Mouse (Mus musculus) limb, embryonic 10.5 days (tissue): ENCODE results near the gene Pabpc4. TPM values are rescaled to one million over a fixed set of nuclear protein-coding genes. Genes with fewer than 3 reads are reported as not detected.

Source experiments
- DNase-seq: peaks from one replicate; pipeline ENCODE4 v3.0.0-alpha.2; 2017; ENCODE audit warnings: low spot score
- H3K27ac ChIP-seq: fragments of 300-500 bp; sonication (generic); 2 replicates; pipeline ENCODE4 v1.5.1; 2016; ENCODE audit warnings: mild to moderate bottlenecking
- H3K27me3 ChIP-seq: fragments of 300-500 bp; sonication (generic); 2 replicates; pipeline ENCODE4 v1.6.1; 2016; ENCODE audit warnings: low read depth, mild to moderate bottlenecking; ENCODE audit not compliant: poor library complexity, severe bottlenecking
- H3K36me3 ChIP-seq: fragments of 300-500 bp; sonication (generic); 2 replicates; pipeline ENCODE4 v1.6.1; 2016; ENCODE audit warnings: mild to moderate bottlenecking, moderate library complexity
- H3K4me1 ChIP-seq: fragments of 300-500 bp; sonication (generic); 2 replicates; pipeline ENCODE4 v1.6.1; 2016
- H3K4me3 ChIP-seq: fragments of 300-500 bp; sonication (generic); 2 replicates; pipeline ENCODE4 v1.5.1; 2016; ENCODE audit warnings: mild to moderate bottlenecking, moderate library complexity
- H3K9me3 ChIP-seq: fragments of 300-500 bp; sonication (generic); replicated peaks from 2 replicates; pipeline ENCODE4 v1.6.1; 2016; ENCODE audit warnings: mild to moderate bottlenecking
- WGBS: fragments of 180-500 bp; shearing (Covaris S2); methylation state at CpG from one replicate; pipeline ENCODE4 v1.1.7; 2016; 5-methylcytosine and 5-hydroxymethylcytosine counted together
- polyA plus RNA-seq: library from polyadenylated mRNA; unstranded; fragments of >200 nt; fragmentation: Nextera tagmentation; extraction: Ambion mirVana; gene quantifications from 2 replicates; pipeline ENCODE4 v1.2.1, GENCODE M21; 2016

Gene Pabpc4
- polyA plus RNA-seq: 54.1 and 64.4 TPM in 2 replicates

- Histone ChIP-seq H3K9me3 (no peaks in the 10 kb centered on the region), H3K36me3 (no peaks in the 10 kb centered on the region), H3K27ac (no peak within 1 kb of the TSS; the same call in 1 of the 2 replicates), H3K27me3 (no peaks in the 10 kb centered on the region), H3K4me1 (peaks cover 15% of the 10 kb centered on the region), H3K4me3 (no peak within 1 kb of the TSS)
- no peak for DNase-seq
- 73% methylated on average over 5 of the region's 5 CpGs for WGBS
These were observed at the start of gene Pabpc4 for GRCm38 (mm10) chr4:123261721-123262401. TSS of gene Pabpc4 (plus strand) at chr4:123262351.

GRCm38 (mm10) chr4:123213975-123214374 is 48.2 kb upstream of the Pabpc4 start:
- Histone ChIP-seq H3K27me3 (0 out of 2 replicates have a peak, but pooled peaks cover 3% of the 10 kb centered on the region), H3K4me3 (no peak overlapping the region), H3K36me3 (no peaks in the 10 kb centered on the region), H3K27ac (no peak overlapping the region), H3K4me1 (no peaks in the 10 kb centered on the region; the same call in 1 of the 2 replicates), H3K9me3 (no peaks in the 10 kb centered on the region)
- 97% methylated on average over 9 of the region's 9 CpGs for WGBS
- DNase-seq: no peak

- H3K36me3 ChIP-seq: no peaks in the 10 kb centered on the region
- 84% methylated on average over 1 of the region's 1 CpGs for WGBS
- no peak overlapping the region for H3K27ac ChIP-seq
- no peak for DNase-seq
- H3K4me3 ChIP-seq: no peak overlapping the region
- H3K9me3 ChIP-seq: no peaks in the 10 kb centered on the region
- H3K27me3 ChIP-seq: no peaks in the 10 kb centered on the region
- H3K4me1 ChIP-seq: peaks cover 4% of the 10 kb centered on the region
These were observed 46.8 kb upstream of the Pabpc4 start for GRCm38 (mm10) chr4:123215367-123215766.

DNA sequence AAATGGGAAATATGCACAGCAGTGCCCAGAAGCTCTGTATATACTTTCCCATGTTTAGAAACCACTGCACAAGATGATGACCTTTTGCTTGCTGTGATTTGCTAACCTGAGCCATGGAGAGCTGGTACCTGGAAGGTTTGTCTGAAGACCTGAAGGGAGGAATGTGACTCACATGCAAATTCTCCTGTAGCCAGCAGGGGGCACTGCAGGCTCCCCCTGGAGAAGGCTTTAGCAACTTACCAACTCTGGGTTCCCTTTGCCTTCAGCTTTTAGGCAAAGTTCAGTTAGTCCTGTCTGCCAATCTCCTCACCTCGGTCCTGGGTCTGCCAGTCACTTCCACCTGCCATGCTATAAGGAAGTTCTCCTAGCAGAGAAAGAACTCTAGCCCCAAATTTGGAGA is 45.4 kb upstream of the Pabpc4 start:
- H3K27ac ChIP-seq: no peak overlapping the region
- no peaks in the 10 kb centered on the region for H3K36me3 ChIP-seq
- no peak overlapping the region for H3K4me3 ChIP-seq
- H3K4me1 ChIP-seq: peaks cover 5% of the 10 kb centered on the region
- no peaks in the 10 kb centered on the region for H3K27me3 ChIP-seq
- H3K9me3 ChIP-seq: no peaks in the 10 kb centered on the region
- peak; percentile 68 for DNase-seq
- WGBS: 19% methylated on average over 1 of the region's 1 CpGs

DNA sequence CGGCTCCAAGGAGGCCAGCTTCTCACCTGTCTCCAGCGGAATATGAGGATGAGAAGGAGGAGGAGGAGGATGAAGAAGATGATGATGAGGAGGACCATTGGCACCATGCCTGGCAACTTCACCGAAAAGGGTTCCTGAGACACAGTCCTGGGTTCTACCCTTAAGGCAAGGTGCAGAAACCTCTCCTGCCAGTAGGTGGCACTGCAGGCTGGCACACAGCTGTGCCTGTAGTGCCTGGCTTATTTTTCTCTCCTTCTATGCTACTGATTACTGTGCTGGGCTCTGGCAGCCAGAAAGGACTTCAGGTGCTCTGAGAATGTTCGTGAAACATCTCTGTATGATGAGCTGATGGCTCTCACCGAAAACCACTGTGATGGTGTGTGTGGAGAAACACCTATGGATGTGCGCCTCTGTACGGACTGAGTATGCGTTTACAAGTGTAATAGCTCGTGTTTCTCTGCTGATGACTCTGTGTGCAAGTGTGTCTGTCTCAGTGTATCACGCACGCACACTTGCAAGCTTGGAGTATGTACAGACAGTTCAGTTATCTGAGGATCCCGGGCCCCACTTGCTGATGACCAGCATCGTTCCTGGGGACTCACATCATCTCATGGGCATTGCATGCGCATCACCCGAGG is 42.3 kb upstream of the Pabpc4 start:
- Histone ChIP-seq H3K36me3 (no peaks in the 10 kb centered on the region), H3K27ac (no peak overlapping the region), H3K4me3 (no peak overlapping the region), H3K9me3 (no peaks in the 10 kb centered on the region), H3K27me3 (no peaks in the 10 kb centered on the region), H3K4me1 (peaks cover 5% of the 10 kb centered on the region)
- 72% methylated on average over 15 of the region's 15 CpGs for WGBS
- DNase-seq: peak; percentile 82

DNA sequence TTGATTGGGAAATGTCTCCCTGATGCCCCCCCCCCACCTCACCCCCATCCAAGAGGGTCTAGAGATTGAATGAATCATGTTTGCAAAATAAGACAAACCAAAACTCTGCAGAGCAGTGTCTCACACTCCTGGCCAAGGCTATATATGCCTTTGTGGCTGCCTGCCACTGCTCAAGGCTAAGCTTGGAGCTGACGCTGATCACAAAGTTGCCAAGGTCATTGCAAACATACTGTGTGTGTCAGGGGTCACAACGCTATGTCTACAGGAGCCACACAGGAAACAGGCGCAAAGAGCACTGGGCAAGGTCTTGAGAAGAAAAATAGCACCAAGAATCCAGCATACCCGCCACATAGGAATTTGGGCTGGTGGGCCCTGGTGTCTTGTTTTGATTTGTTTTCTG is 41.5 kb upstream of the Pabpc4 start:
- WGBS: 82% methylated on average over 4 of the region's 4 CpGs
- Histone ChIP-seq H3K27ac (no peak overlapping the region), H3K9me3 (no peaks in the 10 kb centered on the region), H3K27me3 (no peaks in the 10 kb centered on the region), H3K4me1 (peaks cover 6% of the 10 kb centered on the region), H3K36me3 (no peaks in the 10 kb centered on the region), H3K4me3 (no peak overlapping the region)
- DNase-seq: no peak

DNA sequence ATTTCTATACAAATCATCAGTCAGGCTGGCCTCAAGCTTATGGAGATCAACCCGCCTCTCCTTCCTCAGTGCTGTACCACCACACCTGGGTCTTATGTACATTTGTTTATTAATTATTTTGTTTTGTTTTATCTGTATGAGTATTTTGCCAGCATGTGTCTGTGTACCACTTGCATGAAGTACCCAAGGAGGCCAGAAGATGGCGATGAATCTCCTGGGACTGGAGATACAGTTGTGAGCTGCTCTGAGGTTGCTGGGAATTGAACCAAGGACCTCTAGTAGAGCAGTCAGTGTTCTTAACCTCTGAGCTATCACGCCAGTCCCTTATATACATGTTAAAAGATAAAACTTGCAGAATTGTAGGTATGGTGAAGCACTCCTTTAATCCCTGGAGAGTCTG is 38.8 kb upstream of the Pabpc4 start:
- H3K27me3 ChIP-seq: peaks cover 4% of the 10 kb centered on the region; the same call in 1 of the 2 replicates
- peaks cover 26% of the 10 kb centered on the region for H3K4me1 ChIP-seq
- DNase-seq: no peak
- no peak overlapping the region for H3K4me3 ChIP-seq
- H3K36me3 ChIP-seq: no peaks in the 10 kb centered on the region
- H3K27ac ChIP-seq: no peak overlapping the region
- WGBS: 41% methylated on average over 3 of the region's 3 CpGs
- H3K9me3 ChIP-seq: no peaks in the 10 kb centered on the region

DNA sequence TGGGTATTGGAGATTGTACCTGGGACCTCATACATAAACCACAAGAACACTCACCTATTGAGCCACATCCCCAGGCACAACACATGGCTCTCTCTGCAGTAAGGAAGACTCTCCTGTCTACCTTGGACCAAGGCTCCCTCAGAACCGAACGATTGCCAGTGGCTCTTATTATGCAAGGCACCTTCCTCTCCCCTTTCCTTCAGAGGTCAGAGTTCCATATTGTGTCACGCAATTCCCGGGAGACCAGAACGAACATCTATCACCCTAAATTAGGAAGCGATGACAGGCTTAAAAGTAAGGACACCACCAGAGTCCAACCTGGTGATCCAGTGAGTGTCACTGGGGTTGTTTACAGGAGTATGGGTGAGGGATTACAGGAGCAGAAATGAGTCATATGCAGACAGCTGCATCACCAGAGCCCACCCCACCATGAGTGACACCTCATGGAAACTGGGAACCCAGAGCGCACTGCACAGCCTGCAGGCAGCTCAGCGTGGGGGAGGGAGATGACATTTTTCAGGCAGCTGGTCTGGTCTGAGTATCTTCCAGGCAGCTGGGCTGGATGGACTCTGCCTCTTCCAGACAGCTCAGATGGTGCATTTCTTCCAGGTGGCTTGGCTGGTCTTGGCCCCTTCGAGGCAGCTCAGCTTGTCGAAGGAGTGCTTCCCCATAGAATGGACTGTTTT is 36.3 kb upstream of the Pabpc4 start:
- Histone ChIP-seq H3K36me3 (no peaks in the 10 kb centered on the region), H3K27ac (no peak overlapping the region), H3K9me3 (no peaks in the 10 kb centered on the region), H3K4me3 (no peak overlapping the region), H3K4me1 (peaks cover 33% of the 10 kb centered on the region), H3K27me3 (peaks cover 29% of the 10 kb centered on the region)
- WGBS: 59% methylated on average over 10 of the region's 10 CpGs
- no peak for DNase-seq

DNA sequence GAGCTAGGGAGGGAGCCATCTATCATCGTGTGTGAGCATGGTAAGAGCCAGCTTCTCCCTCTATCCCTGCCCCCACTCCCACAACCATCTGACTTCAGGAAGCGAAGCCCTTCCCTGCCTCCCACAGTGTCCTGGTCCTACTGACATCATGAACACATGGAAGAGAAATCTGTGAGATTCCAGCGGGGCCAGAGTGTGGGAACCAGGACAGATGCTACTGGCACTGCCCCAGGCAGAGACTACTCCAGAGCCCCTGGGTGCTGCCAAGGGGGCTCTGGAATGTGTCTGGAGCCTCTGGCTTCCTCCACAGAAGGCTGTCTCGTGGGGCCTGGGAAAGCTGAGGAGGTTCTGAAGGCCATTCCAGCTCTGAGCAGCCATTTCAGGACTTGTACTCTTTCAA is 34.4 kb upstream of the Pabpc4 start:
- 0 out of 2 replicates have a peak overlapping the region, but pooled peaks have one; percentile 4 for H3K27ac ChIP-seq
- 44% methylated on average over 4 of the region's 4 CpGs for WGBS
- no peaks in the 10 kb centered on the region for H3K9me3 ChIP-seq
- H3K4me3 ChIP-seq: no peak overlapping the region
- peaks cover 33% of the 10 kb centered on the region for H3K4me1 ChIP-seq
- H3K36me3 ChIP-seq: no peaks in the 10 kb centered on the region
- no peak for DNase-seq
- H3K27me3 ChIP-seq: peaks cover 44% of the 10 kb centered on the region

- Histone ChIP-seq H3K9me3 (no peaks in the 10 kb centered on the region), H3K4me3 (no peak overlapping the region), H3K27me3 (peaks cover 50% of the 10 kb centered on the region), H3K27ac (no peak overlapping the region), H3K36me3 (no peaks in the 10 kb centered on the region), H3K4me1 (peaks cover 35% of the 10 kb centered on the region)
- DNase-seq: peak; percentile 57
- WGBS: 26% methylated on average over 2 of the region's 2 CpGs
These were observed 33.9 kb upstream of the Pabpc4 start for GRCm38 (mm10) chr4:123228270-123228669.

DNA sequence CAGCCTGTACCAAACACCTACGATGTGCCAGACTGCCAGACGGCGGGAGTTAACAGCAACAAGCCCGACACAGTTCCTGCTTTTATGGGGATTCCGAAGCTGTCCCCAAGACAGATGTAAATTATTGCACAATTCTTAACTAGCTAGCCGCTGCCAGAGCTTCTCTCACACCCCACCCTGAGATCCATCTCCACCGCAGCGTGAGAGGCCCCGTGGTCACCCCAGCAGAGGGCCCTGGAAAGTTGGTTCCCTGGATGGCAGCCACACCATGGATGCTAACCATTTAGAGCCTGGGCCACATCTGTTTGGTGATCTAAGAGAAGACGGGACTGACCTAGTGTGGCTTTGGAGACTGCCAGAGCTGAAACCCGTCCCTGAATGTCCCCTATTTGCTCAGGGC is 33.0 kb upstream of the Pabpc4 start:
- Histone ChIP-seq H3K4me3 (no peak overlapping the region), H3K36me3 (no peaks in the 10 kb centered on the region), H3K27ac (no peak overlapping the region), H3K27me3 (peaks cover 59% of the 10 kb centered on the region), H3K9me3 (no peaks in the 10 kb centered on the region), H3K4me1 (peaks cover 44% of the 10 kb centered on the region)
- 57% methylated on average over 11 of the region's 11 CpGs for WGBS
- no peak for DNase-seq

DNA sequence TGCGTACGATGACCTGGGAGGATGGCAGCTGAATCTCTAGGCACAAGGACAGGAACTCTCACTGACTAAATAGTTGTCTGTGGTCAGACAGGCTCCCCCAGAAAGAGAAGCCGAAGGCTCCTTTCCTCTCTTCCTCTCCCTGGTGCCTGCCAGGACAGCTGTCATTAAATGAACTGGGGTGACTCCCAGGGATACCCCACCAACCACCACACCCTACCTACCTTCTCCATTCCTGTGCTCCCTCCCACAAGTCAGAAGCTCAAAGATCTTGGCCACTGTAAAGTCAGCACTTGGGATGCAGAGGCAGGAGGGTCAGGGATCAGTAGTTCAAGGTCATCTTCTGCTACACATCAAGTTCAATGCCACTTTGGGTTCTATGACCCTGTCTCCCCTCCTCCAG is 29.3 kb upstream of the Pabpc4 start:
- Histone ChIP-seq H3K27me3 (peaks cover 89% of the 10 kb centered on the region), H3K36me3 (no peaks in the 10 kb centered on the region), H3K4me1 (peaks cover 49% of the 10 kb centered on the region), H3K27ac (no peak overlapping the region), H3K9me3 (no peaks in the 10 kb centered on the region), H3K4me3 (peak overlapping the region; percentile 59; the same call in 1 of the 2 replicates)
- DNase-seq: no peak
- 71% methylated on average over 3 of the region's 3 CpGs for WGBS

GRCm38 (mm10) chr4:123233492-123234084 is 28.6 kb upstream of the Pabpc4 start, which contains the start of gene Heyl:
TSS of gene Heyl (plus strand) at chr4:123233556.
- H3K4me1 ChIP-seq: peaks cover 49% of the 10 kb centered on the region
- 1% methylated on average over 50 of the region's 52 CpGs for WGBS
- H3K36me3 ChIP-seq: no peaks in the 10 kb centered on the region
- H3K27ac ChIP-seq: peak within 1 kb of the TSS; percentile 70
- peaks cover 92% of the 10 kb centered on the region for H3K27me3 ChIP-seq
- peak; percentile 57 for DNase-seq
- no peaks in the 10 kb centered on the region for H3K9me3 ChIP-seq
- H3K4me3 ChIP-seq: peak within 1 kb of the TSS; percentile 59
